Mouse (Mus musculus): Measurements from ENCODE around the gene Tecpr1.

Tecpr1 gene

GRCm38 (mm10) chr5:144207478-144207877 lies 15.9 kb downstream of the Tecpr1 start:
- DNase-seq (ENCODE audit: low read depth) = peak; percentile 59

- no peak for DNase-seq (ENCODE audit: low read depth)
These were observed 17.3 kb downstream of the Tecpr1 start for GRCm38 (mm10) chr5:144206069-144206468.

- DNase-seq (ENCODE audit: low read depth) = no peak
These were observed 18.5 kb downstream of the Tecpr1 start for GRCm38 (mm10) chr5:144204911-144205310.

- DNase-seq (ENCODE audit: low read depth) = no peak
These were observed 19.1 kb downstream of the Tecpr1 start for GRCm38 (mm10) chr5:144204303-144204702.

- no peak for DNase-seq (ENCODE audit: low read depth)
These were observed 19.9 kb downstream of the Tecpr1 start for GRCm38 (mm10) chr5:144203398-144203959.

GRCm38 (mm10) chr5:144202430-144202829 lies 21.0 kb downstream of the Tecpr1 start:
- peak; percentile 51 for DNase-seq (ENCODE audit: low read depth)

- no peak for DNase-seq (ENCODE audit: low read depth)
These were observed 22.8 kb downstream of the Tecpr1 start for GRCm38 (mm10) chr5:144200616-144201015.

GRCm38 (mm10) chr5:144195567-144195966 lies 27.8 kb downstream of the Tecpr1 start:
- peak; percentile 2 for DNase-seq (ENCODE audit: low read depth)

GRCm38 (mm10) chr5:144194416-144194815 lies 29.0 kb downstream of the Tecpr1 start:
- no peak for DNase-seq (ENCODE audit: low read depth)

- DNase-seq (ENCODE audit: low read depth) = peak; percentile 6
These were observed 30.7 kb downstream of the Tecpr1 start for GRCm38 (mm10) chr5:144192673-144193072.

- no peak for DNase-seq (ENCODE audit: low read depth)
These were observed 32.4 kb downstream of the Tecpr1 start for GRCm38 (mm10) chr5:144191026-144191425.

GRCm38 (mm10) chr5:144189950-144190583 lies 33.3 kb downstream of the Tecpr1 start, which contains the start of gene Bhlha15:
TSS of gene Bhlha15 (plus strand) at chr5:144190286.
- peak; percentile 52 for DNase-seq (ENCODE audit: low read depth)

GRCm38 (mm10) chr5:144189327-144189726 lies 34.1 kb downstream of the Tecpr1 start:
- no peak for DNase-seq (ENCODE audit: low read depth)

- DNase-seq (ENCODE audit: low read depth) = no peak
These were observed 35.0 kb downstream of the Tecpr1 start for GRCm38 (mm10) chr5:144188422-144188821.

- DNase-seq (ENCODE audit: low read depth) = no peak
These were observed 38.9 kb downstream of the Tecpr1 start for GRCm38 (mm10) chr5:144184350-144185045.

- no peak for DNase-seq (ENCODE audit: low read depth)
These were observed 39.6 kb downstream of the Tecpr1 start for GRCm38 (mm10) chr5:144183647-144184335.

GRCm38 (mm10) chr5:144183248-144183559 lies 40.2 kb downstream of the Tecpr1 start:
- no peak for DNase-seq (ENCODE audit: low read depth)

- DNase-seq (ENCODE audit: low read depth) = no peak
These were observed 40.7 kb downstream of the Tecpr1 start for GRCm38 (mm10) chr5:144182542-144183247.

GRCm38 (mm10) chr5:144181249-144181648 lies 42.2 kb downstream of the Tecpr1 start:
- DNase-seq (ENCODE audit: low read depth) = no peak

- no peak for DNase-seq (ENCODE audit: low read depth)
These were observed 45.2 kb downstream of the Tecpr1 start for GRCm38 (mm10) chr5:144178216-144178615.

- DNase-seq (ENCODE audit: low read depth) = no peak
These were observed 49.8 kb downstream of the Tecpr1 start for GRCm38 (mm10) chr5:144173648-144174047.

Data from naive thymus-derived CD4-positive, alpha-beta T cell, adult 2 months (primary cell).